Mouse (Mus musculus) B cell, adult (primary cell): ENCODE results near the gene Dalrd3. TPM values are rescaled to one million over a fixed set of nuclear protein-coding genes. Genes with fewer than 3 reads are reported as not detected.

Experiments
- total RNA-seq: library from RNA; stranded (reverse); gene quantifications from 4 replicates; pipeline ENCODE4 v1.2.4, GENCODE M21; 2023; ENCODE audit not compliant: inconsistent age

The Dalrd3 gene
- total RNA-seq, result 93.0 to 123 TPM (median 103 TPM) in 4 replicates

DNA sequence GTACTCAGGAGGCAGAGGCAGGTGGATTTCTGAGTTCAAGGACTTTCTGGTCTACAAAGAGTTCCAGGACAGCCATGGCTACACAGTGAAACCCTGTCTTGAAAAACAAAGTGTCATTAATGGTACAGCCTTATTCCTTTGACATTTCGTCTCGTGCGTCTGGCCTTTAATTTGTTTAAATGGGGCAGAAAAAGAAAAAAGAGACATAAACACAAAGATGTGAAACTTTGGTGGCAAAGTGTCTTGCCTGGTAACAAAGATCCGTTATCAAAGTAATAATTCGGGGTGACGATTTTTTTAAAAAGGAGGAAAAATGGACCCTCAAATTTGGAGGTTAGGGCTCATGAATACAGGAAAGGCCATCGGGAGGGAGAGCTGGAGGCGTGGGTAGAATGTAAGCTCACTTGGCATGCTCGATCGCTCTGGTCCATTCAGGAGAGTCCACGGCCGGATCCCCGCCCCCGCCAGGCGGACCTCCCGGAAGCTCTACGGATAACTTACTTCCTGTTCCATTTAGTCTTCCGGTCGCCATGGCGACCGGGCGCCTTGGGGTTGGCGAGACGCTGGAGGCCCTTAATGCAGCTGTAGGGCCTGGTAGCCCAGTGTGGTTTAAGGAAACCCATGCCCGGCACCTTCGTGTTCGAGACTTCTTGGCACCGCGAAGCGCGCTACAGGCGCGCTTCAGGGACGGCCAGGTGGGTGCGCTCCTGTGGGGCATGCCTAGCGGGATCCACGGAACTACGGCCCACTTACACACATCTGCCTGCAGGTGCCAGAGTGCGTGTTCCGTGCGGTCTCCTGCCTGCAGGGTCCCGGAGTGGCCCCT is at the start of gene Dalrd3:
TSS of gene Dalrd3 (plus strand) at position 506 of the 826 bp plus-strand sequence.

GRCm38 (mm10) chr9:108560227-108560841 is 9.4 kb upstream of the Dalrd3 start, which contains the start of gene Impdh2:
Gene Impdh2, plus strand, starts transcription at chr9:108560286.

DNA sequence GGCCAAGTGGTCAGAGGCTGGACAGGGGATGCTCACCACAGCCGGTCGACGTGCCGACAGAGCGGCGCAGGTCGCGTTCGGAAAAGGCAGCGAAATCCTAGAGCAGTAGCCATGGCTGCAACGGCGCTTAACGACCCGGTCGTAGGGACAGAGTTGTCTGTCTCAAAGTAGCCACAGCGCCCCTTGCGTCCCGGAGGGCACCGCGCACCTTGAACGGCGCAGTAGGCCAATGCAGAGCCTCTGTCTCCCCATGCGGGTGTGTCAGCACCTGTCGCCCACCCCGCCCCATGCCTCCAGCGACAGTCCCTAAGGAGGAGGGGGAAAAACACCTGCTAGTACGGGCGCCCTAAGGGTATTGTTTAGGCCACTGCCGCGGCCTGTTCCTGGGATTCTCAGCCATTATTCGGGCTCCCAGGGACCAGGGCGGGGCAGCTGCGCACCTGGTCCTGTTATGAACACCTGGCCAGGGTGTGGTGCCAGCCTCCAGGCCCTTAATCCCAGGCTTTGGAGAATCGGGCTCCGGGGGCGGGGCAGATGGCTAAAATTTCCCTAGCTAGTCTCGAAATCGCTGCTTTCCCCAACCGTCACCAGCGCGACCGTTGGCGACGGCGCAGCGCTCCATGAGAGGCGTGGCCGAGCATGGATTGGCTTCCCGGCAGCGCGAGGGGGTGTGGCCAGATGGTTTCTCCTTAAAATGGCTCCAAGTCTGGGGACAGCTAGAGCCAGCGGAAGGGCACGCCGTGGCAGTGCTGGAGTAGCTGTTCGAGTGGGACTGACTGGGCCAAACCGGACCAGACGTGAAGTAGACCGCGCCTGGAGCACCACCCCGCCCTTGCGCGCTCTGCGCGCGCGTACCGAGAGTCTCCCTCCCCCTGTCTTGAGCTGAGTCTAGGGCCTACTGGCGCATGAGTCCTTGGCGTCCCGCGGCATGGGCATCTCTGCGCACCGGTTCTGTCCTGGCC is 2.6 kb upstream of the Dalrd3 start, which contains the start of gene Ndufaf3:
TSS of gene Ndufaf3 (minus strand) at position 620 of the 962 bp plus-strand sequence.

GRCm38 (mm10) chr9:108578545-108579343 is 9.1 kb downstream of the Dalrd3 start, which contains the start of gene Wdr6:
Gene Wdr6, minus strand, starts transcription at chr9:108578739.

DNA sequence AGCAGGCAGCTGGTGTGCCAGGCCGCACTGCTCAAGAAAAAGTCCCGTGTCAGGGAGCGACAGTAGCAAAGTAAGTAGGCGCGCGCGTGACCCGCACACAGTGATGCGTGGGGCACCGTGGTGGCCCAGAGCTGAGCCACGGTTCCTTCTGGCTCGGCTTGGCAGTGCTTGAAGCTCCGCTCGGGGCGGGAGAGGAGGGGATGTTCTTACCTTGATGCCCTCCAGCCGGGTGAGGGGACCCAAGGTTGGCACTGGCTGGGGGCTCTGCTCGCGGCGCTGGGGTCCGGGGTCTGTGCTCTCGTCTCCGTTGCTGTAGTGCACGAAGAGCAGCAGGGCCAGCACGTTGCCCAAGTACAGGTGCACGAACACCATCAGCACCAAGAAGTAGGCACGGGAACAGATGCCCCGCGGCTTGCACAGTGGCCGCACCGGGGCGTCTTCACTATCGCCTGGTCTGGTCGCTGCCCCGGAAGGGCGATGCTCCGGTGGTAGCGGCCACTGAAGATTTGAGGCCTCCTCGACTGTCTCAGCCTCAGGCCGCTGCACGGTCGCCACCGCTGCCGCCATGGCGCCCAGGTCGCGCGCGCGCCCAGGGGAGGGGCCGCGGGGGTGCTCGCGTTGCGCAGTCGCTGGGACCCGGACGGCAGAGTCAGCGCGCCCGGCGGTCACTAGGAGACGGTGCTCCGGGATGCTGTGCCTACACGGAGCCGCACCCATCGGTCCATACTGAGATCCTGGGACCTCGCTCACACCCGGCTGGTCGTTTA is 27.5 kb downstream of the Dalrd3 start, which contains the start of gene P4htm:
TSS of gene P4htm (minus strand) at position 670 of the 767 bp plus-strand sequence.

Other genes with a start within 250 kb of the Dalrd3 start
- gene Gpx1, start 231.0 kb upstream of the Dalrd3 start, total RNA-seq, result 326 to 331 TPM (median 330 TPM) in 4 replicates
- gene Usp4, start 222.0 kb upstream of the Dalrd3 start, total RNA-seq, result 170 to 178 TPM (median 173 TPM) in 4 replicates
- gene 1700102P08Rik, start 177.1 kb upstream of the Dalrd3 start, total RNA-seq, result 5.1 to 8.1 TPM (median 5.3 TPM) in 4 replicates
- not detected in 4 replicates for gene Ccdc36, start 141.4 kb upstream of the Dalrd3 start, total RNA-seq
- gene BC048562, start 133.4 kb upstream of the Dalrd3 start, total RNA-seq, result not detected in 4 replicates
- gene Ccdc71, start 109.4 kb upstream of the Dalrd3 start, total RNA-seq, result 26.7 to 37.4 TPM (median 30.9 TPM) in 4 replicates
- 2.2 to 5.0 TPM (median 4.3 TPM) in 4 replicates for gene Klhdc8b, start 108.3 kb upstream of the Dalrd3 start, total RNA-seq
- 0.27 to 0.93 TPM (median 0.32 TPM) in 3 of 4 replicates, not detected in the other for gene Lamb2, start 90.2 kb upstream of the Dalrd3 start, total RNA-seq
- 286 to 324 TPM (median 289 TPM) in 4 replicates for gene Usp19, start 79.3 kb upstream of the Dalrd3 start, total RNA-seq
- 184 to 210 TPM (median 200 TPM) in 4 replicates for gene Qars, start 62.2 kb upstream of the Dalrd3 start, total RNA-seq
- gene Qrich1, start 53.1 kb upstream of the Dalrd3 start, total RNA-seq, result 213 to 222 TPM (median 216 TPM) in 4 replicates
- 190 to 206 TPM (median 192 TPM) in 4 replicates for gene Impdh2, start 9.6 kb upstream of the Dalrd3 start, total RNA-seq
- gene Ndufaf3, start 2.5 kb upstream of the Dalrd3 start, total RNA-seq, result 26.7 to 34.9 TPM (median 34.0 TPM) in 4 replicates
- gene Wdr6, start 8.9 kb downstream of the Dalrd3 start, total RNA-seq, result 40.0 to 43.3 TPM (median 41.3 TPM) in 4 replicates
- gene P4htm, start 27.8 kb downstream of the Dalrd3 start, total RNA-seq, result 4.6 to 7.5 TPM (median 5.5 TPM) in 4 replicates
- gene Arih2, start 79.5 kb downstream of the Dalrd3 start, total RNA-seq, result 146 to 163 TPM (median 155 TPM) in 4 replicates
- 14.4 to 21.3 TPM (median 19.8 TPM) in 4 replicates for gene Slc25a20, start 92.2 kb downstream of the Dalrd3 start, total RNA-seq
- gene Prkar2a, start 119.4 kb downstream of the Dalrd3 start, total RNA-seq, result 8.5 to 10.4 TPM (median 9.6 TPM) in 4 replicates
- 61.0 to 68.4 TPM (median 65.1 TPM) in 4 replicates for gene Ip6k2, start 213.9 kb downstream of the Dalrd3 start, total RNA-seq
- gene Nckipsd, start 238.5 kb downstream of the Dalrd3 start, total RNA-seq, result 15.7 to 21.5 TPM (median 17.9 TPM) in 4 replicates